Mouse (Mus musculus): Measurements from ENCODE around the gene Rab26.

The Rab26 gene

GRCm38 (mm10) chr17:24478663-24479380 lies 55.2 kb downstream of the Rab26 start, which contains the start of gene Mlst8:
Gene Mlst8, minus strand, starts transcription at chr17:24479078.
- DNase-seq (ENCODE audit: low read depth): peak; percentile 98

- no peak for DNase-seq (ENCODE audit: low read depth)
Observed at GRCm38 (mm10) chr17:24477985-24478600, 55.9 kb downstream of the Rab26 start.
